Mouse (Mus musculus) CD8-positive naive resting alpha-beta T cell, adult 2 months (primary cell): ENCODE measurements around the gene Aim2.

ENCODE experiments used
- DNase-seq, 2 experiments: peaks; one replicate each; pipeline ENCODE4 v3.0.0; 2022; ENCODE audit warnings: low read depth in 2 of 2, low spot score in 2 of 2

Gene Aim2

GRCm38 (mm10) chr1:173345112-173345511, 5.6 kb upstream of the Aim2 start:
- no peak for DNase-seq

- DNase-seq = no peak
Measured at GRCm38 (mm10) chr1:173348527-173348926, 2.2 kb upstream of the Aim2 start.

- no peak for DNase-seq
Measured at GRCm38 (mm10) chr1:173349192-173349591, 1.5 kb upstream of the Aim2 start.

GRCm38 (mm10) chr1:173349946-173350345, 733 bp upstream of the Aim2 start:
- peak in 1 of 2 experiments; percentile 7 for DNase-seq

DNA sequence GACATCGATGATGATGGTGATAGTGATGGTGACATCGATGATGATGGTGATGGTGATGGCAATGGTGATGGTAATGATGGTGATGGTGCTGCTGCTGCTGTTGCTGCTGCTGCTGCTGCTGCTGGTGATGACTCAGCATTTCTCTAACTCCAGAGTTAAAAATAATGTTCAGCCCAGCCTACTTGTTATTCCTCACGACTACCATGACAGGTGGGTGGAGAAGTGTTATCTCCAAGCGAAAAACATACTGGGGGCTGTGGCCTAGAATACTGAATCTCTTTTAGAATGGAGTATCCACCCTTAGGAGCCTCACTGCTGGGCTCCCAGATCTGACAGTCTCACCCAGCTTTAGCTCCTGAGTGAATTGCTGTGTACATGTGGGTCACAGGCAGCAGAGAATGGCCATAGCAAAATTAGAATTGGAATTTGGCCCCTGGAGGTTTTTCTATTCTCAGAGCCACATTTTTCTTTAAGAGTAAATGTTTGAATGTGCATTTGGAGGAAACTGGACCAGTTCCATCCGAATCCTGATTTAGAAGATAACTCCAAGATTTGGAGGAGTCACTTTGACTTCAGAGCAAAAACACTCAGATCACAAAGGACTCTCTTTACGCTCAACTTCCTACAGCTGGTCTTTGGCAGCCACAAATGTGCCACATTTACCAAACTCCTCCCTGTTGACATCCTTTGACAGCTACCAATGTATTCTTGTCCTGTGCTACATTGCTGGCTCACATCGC, 4.6 kb downstream of the Aim2 start:
- DNase-seq = no peak

DNA sequence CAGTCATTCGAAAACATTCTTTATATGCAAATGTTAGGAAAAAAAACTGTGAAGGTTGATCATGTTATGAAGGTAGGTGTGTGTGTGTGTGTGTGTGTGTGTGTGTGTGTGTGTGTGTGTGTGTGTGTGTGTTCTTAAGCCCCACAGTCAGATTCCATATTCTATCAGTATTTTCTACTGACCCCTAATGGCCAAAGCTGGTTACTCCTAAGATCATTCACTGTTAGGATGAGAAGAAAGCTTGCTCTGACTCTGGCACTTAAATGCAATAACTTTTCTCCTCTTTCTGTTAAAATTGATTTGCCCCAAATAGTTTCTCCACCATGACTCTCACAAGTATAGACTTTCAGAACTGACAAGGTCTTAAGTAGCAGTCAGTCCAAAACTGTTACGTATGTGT, 6.0 kb downstream of the Aim2 start:
- DNase-seq = no peak

- no peak for DNase-seq
Measured at GRCm38 (mm10) chr1:173357799-173358198, 7.1 kb downstream of the Aim2 start.

DNA sequence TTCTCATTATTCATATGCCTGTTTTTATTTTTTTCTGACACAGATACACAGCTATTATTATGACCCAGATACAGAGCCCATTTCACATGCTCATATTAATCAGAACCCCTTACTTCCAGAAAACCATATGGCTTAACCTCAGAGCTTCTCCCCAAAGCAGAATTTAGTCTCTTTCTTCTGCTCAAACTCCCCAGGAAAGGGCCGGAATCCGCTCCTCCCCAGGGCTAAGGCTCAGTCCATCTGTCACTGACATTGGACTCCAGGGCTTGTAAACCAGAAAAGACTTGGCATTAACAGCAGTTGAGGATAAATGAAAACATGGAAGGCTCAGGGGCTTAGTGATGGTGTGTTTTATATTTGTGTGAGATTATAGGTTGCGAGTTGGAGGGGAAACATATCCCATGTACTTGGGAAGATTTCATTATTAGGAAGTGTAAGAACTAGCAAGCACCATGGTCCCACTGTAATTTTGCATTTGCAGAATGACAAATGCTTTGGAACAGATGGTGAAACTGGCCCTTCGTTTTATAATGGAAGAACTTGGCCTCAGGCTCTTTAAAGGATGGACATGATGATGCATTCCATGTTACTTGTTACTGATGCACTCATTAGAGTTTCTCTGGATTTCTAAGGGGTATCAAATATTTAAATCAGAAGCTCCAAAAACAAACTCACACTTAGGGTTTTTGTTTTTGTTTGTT, 9.1 kb downstream of the Aim2 start:
- DNase-seq = no peak

DNA sequence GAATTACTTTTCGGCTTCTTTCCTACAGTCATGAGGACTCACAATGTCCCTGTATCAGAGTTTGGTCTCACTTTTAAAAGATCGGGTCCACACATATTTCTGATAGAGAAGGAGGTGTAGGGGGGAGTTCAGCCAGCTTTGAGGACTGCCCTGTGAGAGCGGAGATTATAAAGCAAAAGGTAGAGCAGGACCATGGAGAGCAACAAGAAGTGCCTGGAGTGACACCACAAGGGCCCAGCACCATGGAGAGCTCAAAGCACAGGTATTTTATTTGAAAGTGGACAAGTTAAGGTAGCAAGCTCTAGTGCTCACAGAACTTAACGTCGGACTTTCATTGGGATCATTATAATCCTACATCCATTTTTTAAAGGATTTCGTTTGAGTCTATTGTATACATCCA, 11.0 kb downstream of the Aim2 start:
- DNase-seq = no peak

DNA sequence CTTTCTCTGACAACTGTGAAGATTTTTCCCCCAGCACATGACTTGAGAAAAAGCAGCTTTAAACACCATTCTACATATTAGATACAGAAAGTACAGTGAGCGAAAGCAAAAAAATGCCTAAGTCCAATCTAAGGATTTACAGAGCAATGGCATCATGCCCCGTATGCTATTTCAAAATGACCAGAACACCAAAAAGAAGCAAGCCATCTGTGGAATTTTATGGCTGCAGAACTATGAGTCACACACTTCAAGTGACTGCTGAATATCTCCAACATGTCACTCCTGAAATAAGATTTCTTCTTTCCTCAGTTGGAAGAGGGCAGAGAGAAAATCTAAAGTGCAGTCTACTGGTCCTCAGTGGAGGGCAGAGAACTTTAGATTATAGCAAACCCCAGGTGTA, 12.8 kb downstream of the Aim2 start:
- DNase-seq = no peak

- DNase-seq = no peak
Measured at GRCm38 (mm10) chr1:173364125-173364800, 13.6 kb downstream of the Aim2 start.

DNA sequence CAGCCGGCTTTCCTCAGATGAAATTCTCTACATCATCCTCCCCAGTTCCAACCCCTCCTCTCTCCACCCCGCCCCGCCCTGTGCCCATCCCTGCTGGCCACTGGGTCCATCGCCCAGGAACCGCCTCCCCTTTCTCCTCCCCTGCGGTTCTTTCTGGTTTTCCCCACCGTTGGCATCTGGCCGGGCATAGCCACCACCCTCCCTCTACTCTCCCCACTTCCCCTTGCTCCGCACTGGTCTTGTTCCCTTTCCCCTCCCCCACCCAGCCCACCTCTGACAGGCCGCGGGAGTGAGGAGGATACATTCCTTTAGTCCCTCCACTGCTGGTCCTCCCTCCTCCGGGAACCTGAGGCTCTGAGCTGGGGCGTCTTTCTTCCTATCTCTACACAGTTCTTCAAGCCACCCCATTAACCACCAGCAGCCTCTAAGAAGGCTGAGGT, 15.3 kb downstream of the Aim2 start:
- no peak for DNase-seq

DNA sequence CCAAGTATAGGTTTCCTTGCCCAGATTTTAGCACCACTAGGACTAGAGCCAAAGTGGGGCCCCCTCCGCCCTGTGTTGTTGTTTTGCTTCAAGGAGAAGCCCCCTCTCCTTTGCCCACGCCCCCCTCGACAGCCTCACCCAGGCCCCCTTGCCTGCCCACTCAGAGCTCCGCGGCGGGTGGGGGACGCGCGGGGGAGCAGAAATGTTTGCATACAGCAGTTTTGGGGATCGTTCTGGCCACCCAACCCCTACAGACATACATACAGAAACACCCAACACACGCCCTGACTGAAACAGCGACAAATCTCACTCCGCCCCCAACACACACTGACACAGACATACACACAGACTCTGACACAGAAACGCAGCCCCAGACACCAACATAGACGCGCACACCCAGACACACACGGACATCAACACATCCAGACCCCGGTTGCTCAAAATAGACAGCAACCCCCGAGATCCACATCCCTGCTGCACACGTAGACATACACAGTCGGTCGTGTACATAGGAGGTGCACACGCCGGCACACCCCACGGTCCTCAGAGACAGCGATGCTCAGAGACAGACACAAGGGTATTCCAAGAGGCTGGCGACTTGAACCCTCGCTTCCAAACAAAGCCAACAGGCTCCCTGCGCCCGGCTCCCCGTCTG, 16.1 kb downstream of the Aim2 start:
- DNase-seq = no peak

DNA sequence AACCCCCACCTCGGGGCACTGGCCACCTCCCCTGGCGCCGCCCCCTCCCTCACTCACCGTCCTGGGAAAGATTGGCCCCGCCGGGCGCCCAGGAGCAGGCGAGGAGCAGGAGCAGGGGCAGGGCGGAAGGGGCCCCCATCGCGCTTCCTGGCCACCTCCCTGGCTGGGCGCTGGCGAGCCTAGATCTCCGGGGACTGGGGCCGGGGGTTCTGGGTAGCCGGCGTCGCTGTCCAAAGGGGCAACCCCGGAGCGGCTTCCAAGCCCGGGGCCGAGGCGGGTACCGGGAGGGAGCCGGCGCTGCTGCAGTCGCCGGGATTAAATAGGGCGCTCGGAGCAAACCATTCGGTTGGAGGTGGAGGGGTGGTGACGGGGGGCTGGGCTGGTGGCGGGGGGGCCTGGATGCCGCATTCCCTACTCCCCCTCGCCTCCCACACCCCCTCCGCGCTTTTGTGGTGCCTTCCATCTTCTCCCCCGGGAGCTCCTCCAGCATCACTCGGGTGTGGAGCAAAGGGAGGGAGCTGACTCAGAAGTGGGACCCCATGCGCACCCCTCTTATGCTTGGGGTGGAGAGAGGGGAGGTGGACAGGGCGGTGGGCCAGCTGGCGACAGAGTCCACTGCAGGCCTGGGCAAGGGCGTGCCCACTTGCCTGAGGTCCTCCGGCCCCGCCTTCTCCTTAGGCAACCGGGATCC, 16.8 kb downstream of the Aim2 start, which contains the start of gene Cadm3:
Gene Cadm3 (minus strand): TSS at position 340 of the 691 bp plus-strand sequence.
- no peak for DNase-seq

- DNase-seq = no peak
Measured at GRCm38 (mm10) chr1:173369611-173370010, 18.9 kb downstream of the Aim2 start.

DNA sequence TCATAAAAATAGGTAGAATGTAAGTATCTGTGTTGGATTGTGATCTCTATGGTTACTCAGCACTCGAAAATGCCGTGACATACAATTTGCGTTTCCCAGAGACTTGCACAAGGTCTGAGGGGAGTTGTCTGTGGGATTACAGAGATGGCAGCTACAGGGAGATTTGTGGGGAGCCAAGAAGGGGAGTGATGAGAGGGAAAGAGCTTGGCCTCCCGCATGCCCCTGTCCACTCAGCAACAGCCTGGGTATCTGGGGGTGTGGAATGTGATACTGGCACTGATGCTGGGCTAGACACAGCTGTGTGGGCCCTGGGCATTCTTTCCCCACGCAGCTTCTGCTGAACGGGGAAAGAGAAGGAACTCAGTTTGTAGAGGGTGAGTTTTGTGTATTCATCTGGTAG, 19.8 kb downstream of the Aim2 start:
- no peak for DNase-seq

- no peak for DNase-seq
Measured at GRCm38 (mm10) chr1:173371586-173371985, 20.9 kb downstream of the Aim2 start.

DNA sequence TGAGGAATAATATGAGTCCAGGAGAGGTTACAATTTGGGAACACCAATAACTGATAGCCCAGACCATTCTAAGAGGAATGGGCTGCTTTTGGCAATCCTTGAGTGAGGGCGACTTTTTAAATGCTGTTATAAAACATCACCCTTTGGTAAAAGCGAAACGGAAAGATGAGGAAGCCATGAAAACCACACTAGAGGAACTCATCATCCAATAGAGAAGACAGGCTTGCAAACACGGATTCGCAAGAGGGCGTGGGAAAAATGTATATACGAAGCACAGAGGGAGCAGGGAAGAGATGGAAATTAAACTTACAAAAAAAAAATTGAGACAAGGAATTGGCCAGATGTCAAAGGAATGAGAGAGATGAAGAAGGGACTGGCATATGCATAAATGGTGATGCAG, 23.3 kb downstream of the Aim2 start:
- DNase-seq = no peak

DNA sequence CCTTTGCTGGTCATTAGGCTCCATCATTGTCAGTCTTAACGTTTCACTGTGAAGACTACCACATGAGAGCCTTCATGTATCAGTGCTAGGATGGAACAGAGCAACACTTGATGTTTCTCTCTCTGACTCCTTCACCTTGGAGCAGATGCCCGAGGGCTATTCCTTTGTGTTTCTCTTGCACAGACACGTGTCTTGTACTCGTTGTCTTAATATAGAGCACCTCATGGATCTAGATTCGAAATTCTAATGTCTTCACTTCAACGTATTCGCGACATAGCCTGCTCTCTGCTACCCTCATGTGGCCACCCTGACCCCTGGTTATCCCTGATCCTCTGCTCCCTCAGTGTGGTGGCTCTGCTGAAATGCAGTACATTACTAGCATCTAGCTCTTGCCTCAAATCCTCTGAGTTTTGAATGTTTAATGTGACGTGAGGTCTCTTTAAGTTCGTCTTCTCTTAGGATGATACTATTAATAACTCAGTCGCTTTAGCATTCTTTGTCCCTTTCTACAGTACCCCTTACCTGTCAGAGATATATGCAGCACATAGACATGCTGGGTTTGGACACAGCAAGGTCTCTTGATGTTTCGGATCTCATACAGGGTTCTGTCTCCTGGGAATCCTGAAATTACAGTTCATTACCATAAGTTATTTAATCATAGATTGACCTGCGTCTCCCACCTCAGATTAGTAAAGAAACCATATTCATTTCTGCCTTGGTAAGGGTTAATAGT, 26.9 kb downstream of the Aim2 start:
- DNase-seq = no peak

DNA sequence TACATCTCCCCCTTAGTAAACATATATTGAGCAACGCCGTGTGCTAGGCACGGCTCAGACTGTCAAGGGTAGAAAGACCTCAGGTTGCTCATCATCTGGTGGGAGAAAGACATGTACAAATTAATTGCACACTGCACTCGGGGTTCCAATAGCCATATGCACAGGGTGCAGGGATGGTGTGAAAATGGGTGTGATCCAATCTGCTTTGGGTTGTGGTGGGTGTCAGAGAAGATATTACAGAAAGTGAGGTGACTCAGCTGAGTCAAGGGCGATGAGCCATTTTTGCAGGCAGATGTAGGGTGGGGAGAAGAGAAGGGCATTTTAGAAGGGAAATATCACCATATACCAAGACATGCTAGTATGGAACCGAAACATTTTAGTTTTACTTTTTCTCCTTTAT, 30.8 kb downstream of the Aim2 start:
- no peak for DNase-seq
